Mouse (Mus musculus): ENCODE measurements around the gene Senp1. TPM values are rescaled to one million over a fixed set of nuclear protein-coding genes. Genes with fewer than 3 reads are reported as not detected.

The Senp1 gene
- polyA plus RNA-seq, 1 experiment from 2014 or later: 40.1 TPM

Other genes with a start within 250 kb of the Senp1 start
- 21.0 and 23.2 TPM in 2 replicates for gene Hdac7, start 249.2 kb downstream of the Senp1 start, polyA plus RNA-seq (2014; fragmentation: Nextera tagmentation; extraction: Ambion mirVana)
- 0.16 TPM in 1 of 2 replicates, not detected in the other for gene Vdr, start 183.1 kb downstream of the Senp1 start, polyA plus RNA-seq (2014; fragmentation: Nextera tagmentation; extraction: Ambion mirVana)
- gene Tmem106c, start 129.5 kb downstream of the Senp1 start, polyA plus RNA-seq (2014; fragmentation: Nextera tagmentation; extraction: Ambion mirVana): 50.2 and 55.9 TPM in 2 replicates
- 208 and 219 TPM in 2 replicates for gene Col2a1, start 89.0 kb downstream of the Senp1 start, polyA plus RNA-seq (2014; fragmentation: Nextera tagmentation; extraction: Ambion mirVana)
- gene Pfkm, start 1.2 kb downstream of the Senp1 start, polyA plus RNA-seq (2014; fragmentation: Nextera tagmentation; extraction: Ambion mirVana): 36.2 and 41.3 TPM in 2 replicates
- gene Asb8, start 71.9 kb upstream of the Senp1 start, polyA plus RNA-seq (2014; fragmentation: Nextera tagmentation; extraction: Ambion mirVana): 50.7 and 58.1 TPM in 2 replicates
- gene Ccdc184, start 73.4 kb upstream of the Senp1 start, polyA plus RNA-seq (2014; fragmentation: Nextera tagmentation; extraction: Ambion mirVana): 10.3 and 12.2 TPM in 2 replicates
- not detected in 2 replicates for gene Olfr288, start 101.8 kb upstream of the Senp1 start, polyA plus RNA-seq (2014; fragmentation: Nextera tagmentation; extraction: Ambion mirVana)
- not detected in 2 replicates for gene Gm44579, start 127.2 kb upstream of the Senp1 start, polyA plus RNA-seq (2014; fragmentation: Nextera tagmentation; extraction: Ambion mirVana)
- gene Olfr287, start 127.3 kb upstream of the Senp1 start, polyA plus RNA-seq (2014; fragmentation: Nextera tagmentation; extraction: Ambion mirVana): not detected in 2 replicates
- gene Olfr286, start 140.7 kb upstream of the Senp1 start, polyA plus RNA-seq (2014; fragmentation: Nextera tagmentation; extraction: Ambion mirVana): not detected in 2 replicates
- gene H1fnt, start 163.5 kb upstream of the Senp1 start, polyA plus RNA-seq (2014; fragmentation: Nextera tagmentation; extraction: Ambion mirVana): not detected in 2 replicates
- 1.9 TPM in 2 replicates for gene Zfp641, start 202.4 kb upstream of the Senp1 start, polyA plus RNA-seq (2014; fragmentation: Nextera tagmentation; extraction: Ambion mirVana)
- gene Olfr285, start 223.6 kb upstream of the Senp1 start, polyA plus RNA-seq (2014; fragmentation: Nextera tagmentation; extraction: Ambion mirVana): not detected in 2 replicates
- not detected in 2 replicates for gene Olfr284, start 247.2 kb upstream of the Senp1 start, polyA plus RNA-seq (2014; fragmentation: Nextera tagmentation; extraction: Ambion mirVana)